Mouse (Mus musculus) frontal cortex, adult (tissue): ENCODE measurements around the gene Gtf2h4.

ENCODE experiments used
- ATAC-seq: cut with Nextera tagmentation; 2 replicates; pipeline ENCODE4 v1.9.2; 2017; ENCODE audit warnings: mild to moderate bottlenecking, moderate library complexity, mixed read lengths; ENCODE audit not compliant: low TSS enrichment

Gtf2h4 gene

GRCm38 (mm10) chr17:35639352-35639751 is 34.2 kb downstream of the Gtf2h4 start:
- ATAC-seq = no peak

GRCm38 (mm10) chr17:35638475-35639190 is 34.9 kb downstream of the Gtf2h4 start:
- no peak for ATAC-seq

GRCm38 (mm10) chr17:35636363-35636762 is 37.2 kb downstream of the Gtf2h4 start:
- ATAC-seq = no peak; the same call in 1 of the 2 replicates

GRCm38 (mm10) chr17:35635699-35636111 is 37.8 kb downstream of the Gtf2h4 start:
- peak; percentile 53 for ATAC-seq

GRCm38 (mm10) chr17:35635202-35635601 is 38.3 kb downstream of the Gtf2h4 start:
- ATAC-seq = no peak

- ATAC-seq = peak; percentile 83
Measured at GRCm38 (mm10) chr17:35633992-35634391, 39.5 kb downstream of the Gtf2h4 start.

- no peak for ATAC-seq
Measured at GRCm38 (mm10) chr17:35626537-35626936, 47.0 kb downstream of the Gtf2h4 start, which contains the start of gene Gm9573. Gene Gm9573 (minus strand): TSS chr17:35626637.
